Mouse (Mus musculus) heart, adult 2 months (tissue): ENCODE measurements around the gene 1110002E22Rik.

Experiments
- CTCF ChIP-seq: fragments of 200-600 bp; IDR thresholded peaks from 2 replicates; pipeline ENCODE4 v1.8.1; 2022; ENCODE audit warnings: antibody characterized with exemption, mild to moderate bottlenecking, moderate library complexity
- POLR2A ChIP-seq: fragments of 200-500 bp; IDR thresholded peaks from 2 replicates; pipeline ENCODE4 v1.6.1; 2011; ENCODE audit warnings: mild to moderate bottlenecking, low read depth, low read length, control low read depth; ENCODE audit not compliant: insufficient read depth

DNA sequence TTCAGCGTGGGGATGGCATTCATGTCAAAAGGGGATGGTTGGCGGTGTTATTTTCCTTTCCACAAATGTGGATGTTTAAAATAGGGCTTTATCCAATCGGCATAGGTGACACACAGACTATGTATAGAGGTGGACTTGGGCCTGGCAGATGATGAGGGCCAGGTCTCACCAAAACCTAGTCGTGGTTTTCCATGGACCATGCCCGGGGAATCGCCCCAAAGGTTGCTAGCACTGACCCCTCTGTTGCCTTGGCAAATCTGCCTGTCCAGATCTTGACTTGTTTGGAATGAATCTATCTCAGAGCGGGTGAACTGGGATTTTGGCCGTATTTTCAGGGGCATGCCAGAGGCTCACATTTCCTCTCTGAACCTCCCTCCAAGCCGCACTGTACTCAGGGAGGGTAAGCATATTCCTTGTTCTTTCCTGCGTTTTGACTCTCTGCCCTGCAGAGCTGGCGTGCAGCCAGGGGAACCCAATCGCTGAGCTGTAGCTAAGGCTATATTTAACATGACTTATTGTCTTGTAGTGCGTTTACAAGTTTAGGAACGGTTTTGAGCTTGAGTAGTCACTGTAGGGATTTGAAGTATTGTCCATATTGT is 1.0 kb upstream of the 1110002E22Rik start:
- no peak for TF ChIP-seq CTCF
- 0 out of 2 replicates have a peak, but pooled peaks have one; percentile 19 for TF ChIP-seq POLR2A
